Mouse (Mus musculus): ENCODE measurements around the gene Klf9. TPM values are rescaled to one million over a fixed set of nuclear protein-coding genes. Genes with fewer than 3 reads are reported as not detected.

Klf9 gene
- 19.1 and 20.1 TPM in 2 replicates for total RNA-seq (2014; rRNA removed)
- 9.5 and 10.5 TPM in 2 replicates for polyA plus RNA-seq (2015; fragmentation: Nextera tagmentation; extraction: Ambion mirVana)

GRCm38 (mm10) chr19:23140689-23141317 is at the start of gene Klf9:
Gene Klf9 (plus strand): TSS chr19:23141226.
- Histone ChIP-seq H3K4me1 (ENCODE audit: insufficient read depth, low read length) (peaks cover 10% of the 10 kb centered on the region), H3K9me3 (ENCODE audit: low read length) (no peaks in the 10 kb centered on the region), H3K4me3 (ENCODE audit: low read length) (peak within 1 kb of the TSS; percentile 74), H3K4me2 (ENCODE audit: low read depth, low read length) (peak within 1 kb of the TSS; percentile 93), H3K9ac (replicated peaks; ENCODE audit: low read length) (peak within 1 kb of the TSS; percentile 69), H3K27me3 (ENCODE audit: insufficient read depth, low read length) (peaks cover 7% of the 10 kb centered on the region; the same call in 1 of the 2 replicates), H3K36me3 (ENCODE audit: insufficient read depth, low read length) (no peaks in the 10 kb centered on the region), H3K27ac (peak within 1 kb of the TSS; percentile 93)
- under 1% methylated on average over 52 of the region's 52 CpGs for WGBS
- peak; percentile 95 for DNase-seq (ENCODE audit: low spot score)
- no peak for TF ChIP-seq CTCF (IDR thresholded peaks at IDR 0.05; ENCODE audit: low read depth)
- ATAC-seq, result peak; percentile 95

GRCm38 (mm10) chr19:23091586-23091985 is 49.4 kb upstream of the Klf9 start:
- 87% methylated on average over 4 of the region's 4 CpGs for WGBS

GRCm38 (mm10) chr19:23093548-23093947 is 47.5 kb upstream of the Klf9 start:
- Histone ChIP-seq H3K36me3 (ENCODE audit: insufficient read depth, low read length) (no peaks in the 10 kb centered on the region), H3K4me1 (ENCODE audit: insufficient read depth, low read length) (no peaks in the 10 kb centered on the region), H3K9ac (replicated peaks; ENCODE audit: low read length) (no peak overlapping the region), H3K27ac (no peak overlapping the region), H3K27me3 (ENCODE audit: insufficient read depth, low read length) (no peaks in the 10 kb centered on the region), H3K9me3 (ENCODE audit: low read length) (no peaks in the 10 kb centered on the region), H3K4me2 (ENCODE audit: low read depth, low read length) (no peak overlapping the region), H3K4me3 (ENCODE audit: low read length) (no peak overlapping the region)
- DNase-seq (ENCODE audit: low spot score) (no peak), ATAC-seq (no peak)
- WGBS, result 86% methylated on average over 5 of the region's 5 CpGs
- TF ChIP-seq CTCF (IDR thresholded peaks at IDR 0.05; ENCODE audit: low read depth), result no peak

More at GRCm38 (mm10) chr19:23091586-23091985, 49.4 kb upstream of the Klf9 start:
- H3K36me3 ChIP-seq (ENCODE audit: insufficient read depth, low read length), result no peaks in the 10 kb centered on the region
- no peak for ATAC-seq
- H3K27me3 ChIP-seq (ENCODE audit: insufficient read depth, low read length), result no peaks in the 10 kb centered on the region
- H3K4me1 ChIP-seq (ENCODE audit: insufficient read depth, low read length), result no peaks in the 10 kb centered on the region
- no peak for DNase-seq (ENCODE audit: low spot score)
- no peak overlapping the region for H3K4me3 ChIP-seq (ENCODE audit: low read length)
- no peaks in the 10 kb centered on the region for H3K9me3 ChIP-seq (ENCODE audit: low read length)
- TF ChIP-seq CTCF (IDR thresholded peaks at IDR 0.05; ENCODE audit: low read depth), result no peak
- H3K27ac ChIP-seq, result no peak overlapping the region
- no peak overlapping the region for H3K9ac ChIP-seq (replicated peaks; ENCODE audit: low read length)
- H3K4me2 ChIP-seq (ENCODE audit: low read depth, low read length), result no peak overlapping the region

GRCm38 (mm10) chr19:23094906-23095305 is 46.1 kb upstream of the Klf9 start:
- no peaks in the 10 kb centered on the region for H3K9me3 ChIP-seq (ENCODE audit: low read length)
- no peaks in the 10 kb centered on the region for H3K4me1 ChIP-seq (ENCODE audit: insufficient read depth, low read length)
- TF ChIP-seq CTCF (IDR thresholded peaks at IDR 0.05; ENCODE audit: low read depth), result no peak
- DNase-seq (ENCODE audit: low spot score), result no peak
- WGBS, result 48% methylated on average over 3 of the region's 3 CpGs
- H3K36me3 ChIP-seq (ENCODE audit: insufficient read depth, low read length), result no peaks in the 10 kb centered on the region
- H3K4me3 ChIP-seq (ENCODE audit: low read length), result no peak overlapping the region
- H3K4me2 ChIP-seq (ENCODE audit: low read depth, low read length), result no peak overlapping the region
- H3K27me3 ChIP-seq (ENCODE audit: insufficient read depth, low read length), result no peaks in the 10 kb centered on the region
- H3K27ac ChIP-seq, result no peak overlapping the region
- no peak overlapping the region for H3K9ac ChIP-seq (replicated peaks; ENCODE audit: low read length)
- no peak for ATAC-seq

GRCm38 (mm10) chr19:23106859-23107258 is 34.2 kb upstream of the Klf9 start:
- no peaks in the 10 kb centered on the region for H3K36me3 ChIP-seq (ENCODE audit: insufficient read depth, low read length)
- whole genome bisulfite sequencing, result 51% methylated on average over 5 of the region's 5 CpGs

GRCm38 (mm10) chr19:23107335-23107734 is 33.7 kb upstream of the Klf9 start:
- H3K4me2 ChIP-seq (ENCODE audit: low read depth, low read length), result no peak overlapping the region
- H3K27me3 ChIP-seq (ENCODE audit: insufficient read depth, low read length), result no peaks in the 10 kb centered on the region
- H3K27ac ChIP-seq, result no peak overlapping the region; the same call in 1 of the 2 replicates
- WGBS, result 48% methylated on average over 2 of the region's 2 CpGs
- TF ChIP-seq CTCF (IDR thresholded peaks at IDR 0.05; ENCODE audit: low read depth), result no peak
- no peaks in the 10 kb centered on the region for H3K9me3 ChIP-seq (ENCODE audit: low read length)
- no peaks in the 10 kb centered on the region for H3K36me3 ChIP-seq (ENCODE audit: insufficient read depth, low read length)
- H3K4me1 ChIP-seq (ENCODE audit: insufficient read depth, low read length), result no peaks in the 10 kb centered on the region
- H3K4me3 ChIP-seq (ENCODE audit: low read length), result no peak overlapping the region
- no peak overlapping the region for H3K9ac ChIP-seq (replicated peaks; ENCODE audit: low read length)
- ATAC-seq, result no peak
- peak; percentile 15 for DNase-seq (ENCODE audit: low spot score)

More at GRCm38 (mm10) chr19:23106859-23107258, 34.2 kb upstream of the Klf9 start:
- no peaks in the 10 kb centered on the region for H3K27me3 ChIP-seq (ENCODE audit: insufficient read depth, low read length)
- H3K4me1 ChIP-seq (ENCODE audit: insufficient read depth, low read length), result no peaks in the 10 kb centered on the region
- H3K4me2 ChIP-seq (ENCODE audit: low read depth, low read length), result no peak overlapping the region
- H3K9ac ChIP-seq (replicated peaks; ENCODE audit: low read length), result no peak overlapping the region
- ATAC-seq (peak; percentile 18; the same call in 1 of the 2 replicates), DNase-seq (ENCODE audit: low spot score) (no peak)
- no peak overlapping the region for H3K27ac ChIP-seq
- no peak overlapping the region for H3K4me3 ChIP-seq (ENCODE audit: low read length)
- TF ChIP-seq CTCF (IDR thresholded peaks at IDR 0.05; ENCODE audit: low read depth), result no peak
- no peaks in the 10 kb centered on the region for H3K9me3 ChIP-seq (ENCODE audit: low read length)

GRCm38 (mm10) chr19:23121875-23122274 is 19.2 kb upstream of the Klf9 start:
- Histone ChIP-seq H3K9ac (replicated peaks; ENCODE audit: low read length) (no peak overlapping the region), H3K36me3 (ENCODE audit: insufficient read depth, low read length) (no peaks in the 10 kb centered on the region), H3K9me3 (ENCODE audit: low read length) (no peaks in the 10 kb centered on the region), H3K27ac (no peak overlapping the region), H3K4me2 (ENCODE audit: low read depth, low read length) (no peak overlapping the region), H3K27me3 (ENCODE audit: insufficient read depth, low read length) (no peaks in the 10 kb centered on the region), H3K4me3 (ENCODE audit: low read length) (no peak overlapping the region), H3K4me1 (ENCODE audit: insufficient read depth, low read length) (no peaks in the 10 kb centered on the region)
- TF ChIP-seq CTCF (IDR thresholded peaks at IDR 0.05; ENCODE audit: low read depth), result no peak
- WGBS, result 47% methylated on average over 10 of the region's 10 CpGs
- DNase-seq (ENCODE audit: low spot score) (no peak), ATAC-seq (no peak)
